Mouse (Mus musculus): ENCODE measurements around the gene Ppm1k. TPM values are rescaled to one million over a fixed set of nuclear protein-coding genes. Genes with fewer than 3 reads are reported as not detected.

Gene Ppm1k
- total and polyA plus RNA-seq, 3 experiments: 1.3 to 1.5 TPM; not detected in 1

DNA sequence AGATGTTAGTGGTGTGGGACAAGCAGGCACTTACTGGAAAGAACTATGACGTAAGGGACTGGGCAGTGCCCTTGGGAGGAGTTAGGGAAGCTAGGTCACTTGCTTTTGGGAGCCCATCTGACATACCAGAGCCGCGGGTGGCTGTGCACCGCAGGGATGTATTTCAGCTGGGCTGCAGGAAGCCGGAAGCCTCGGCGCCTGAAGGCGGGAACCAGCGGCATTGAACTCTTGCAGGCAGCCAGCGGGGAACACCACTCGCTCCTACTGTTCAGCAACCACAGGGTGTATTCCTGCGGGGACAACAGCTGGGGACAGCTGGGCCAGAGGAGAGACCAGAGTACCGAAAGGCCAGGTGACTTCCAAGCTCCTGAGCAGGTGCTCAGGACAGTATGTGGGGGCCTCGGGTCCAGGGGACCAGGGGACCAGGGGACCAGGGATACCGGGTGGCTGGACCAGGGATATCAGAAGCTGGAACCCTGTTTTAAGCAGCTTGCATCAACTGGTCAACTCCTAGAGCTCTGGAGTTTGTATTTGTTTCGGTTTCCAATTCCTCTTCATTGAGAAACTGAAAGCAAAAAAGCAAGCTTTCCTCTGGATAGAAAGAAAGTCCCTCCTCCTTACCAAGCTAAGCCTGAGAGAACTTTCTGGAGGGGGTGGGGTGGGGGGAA is 45.7 kb upstream of the Ppm1k start, which contains the start of gene Herc6:
Herc6 (plus strand) TSS at position 120 of the 668 bp plus-strand sequence.
- H3K27ac ChIP-seq (ENCODE audit: control insufficient read depth, low read depth, low read length): peak within 1 kb of the TSS; percentile 43
- no peaks in the 10 kb centered on the region for H3K36me3 ChIP-seq (ENCODE audit: control insufficient read depth in 1 of 2, insufficient read depth in 2 of 2, low read length in 2 of 2)
- peak within 1 kb of the TSS; percentile 73 for H3K9ac ChIP-seq (ENCODE audit: control insufficient read depth, low read depth, low read length, poor library complexity, severe bottlenecking)
- H3K4me3 ChIP-seq (ENCODE audit: control insufficient read depth in 1 of 2, insufficient read depth in 1 of 2, low read depth in 2 of 2, low read length in 2 of 2): peak within 1 kb of the TSS; percentile 72 to 96
- H3K79me2 ChIP-seq (ENCODE audit: control insufficient read depth, insufficient read depth, low read length, poor library complexity): no peaks in the 10 kb centered on the region; the same call in 1 of the 2 replicates
- no peaks in the 10 kb centered on the region for H3K9me3 ChIP-seq (replicated peaks; ENCODE audit: insufficient read depth, low read length)
- no peaks in the 10 kb centered on the region for H3K4me1 ChIP-seq (ENCODE audit: control insufficient read depth in 1 of 2, insufficient read depth in 2 of 2, low read length in 2 of 2)
- DNase-seq (ENCODE audit: low read depth, low spot score): peak; percentile 82
- no peaks in the 10 kb centered on the region for H3K27me3 ChIP-seq (ENCODE audit: control insufficient read depth in 1 of 2, insufficient read depth in 2 of 2, low read length in 2 of 2)
- TF ChIP-seq RCOR1 (IDR thresholded peaks at IDR 0.05; ENCODE audit: low read depth, low read length) (no peak), POLR2AphosphoS5 (IDR thresholded peaks at IDR 0.05; ENCODE audit: borderline replicate concordance, low read depth, low read length) (no peak), CHD1 (IDR thresholded peaks at IDR 0.05; ENCODE audit: low read depth, low read length) (no peak), NRF1 (IDR thresholded peaks at IDR 0.05; ENCODE audit: insufficient read depth, low read depth, low read length, poor library complexity, severe bottlenecking) (no peak), ZC3H11A (IDR thresholded peaks at IDR 0.05; ENCODE audit: low read depth, low read length) (no peak), SIN3A (IDR thresholded peaks at IDR 0.05; ENCODE audit: low read length) (peak; percentile 36), TCF12 (IDR thresholded peaks at IDR 0.05; ENCODE audit: low read depth, low read length) (no peak), ETS1 (IDR thresholded peaks at IDR 0.05; ENCODE audit: low read depth, low read length) (peak; percentile 33), MXI1 (IDR thresholded peaks at IDR 0.05; ENCODE audit: low read depth, low read length) (peak; percentile 17), CTCF (IDR thresholded peaks at IDR 0.05 in 2 of 3, conservative IDR thresholded peaks at IDR 0.05 in 1 of 3; ENCODE audit: control insufficient read depth in 1 of 3, insufficient read depth in 1 of 3, low read depth in 2 of 3, low read length in 3 of 3, poor library complexity in 1 of 3, severe bottlenecking in 1 of 3) (no peak), MAZ (IDR thresholded peaks at IDR 0.05; ENCODE audit: low read depth, low read length) (no peak), TBP (IDR thresholded peaks at IDR 0.05; ENCODE audit: low read depth, low read length) (peak; percentile 35; the same call in 1 of the 2 replicates), MAFK (IDR thresholded peaks at IDR 0.05; ENCODE audit: borderline replicate concordance, low read depth, low read length) (no peak), MEF2A (IDR thresholded peaks at IDR 0.05; ENCODE audit: extremely low read depth, insufficient replicate concordance, low read depth, low read length, poor library complexity, severe bottlenecking) (no peak), RAD21 (IDR thresholded peaks at IDR 0.05; ENCODE audit: low read depth, low read length) (no peak), POLR2A (IDR thresholded peaks at IDR 0.05; ENCODE audit: control insufficient read depth in 1 of 2, insufficient read depth in 1 of 2, low read depth in 1 of 2, low read length in 2 of 2, poor library complexity in 1 of 2) (peak; percentile 45 to 46; a peak in 1 of 4 replicates), JUND (IDR thresholded peaks at IDR 0.05; ENCODE audit: low read depth, low read length) (no peak), ZMIZ1 (IDR thresholded peaks at IDR 0.05; ENCODE audit: low read depth, low read length) (no peak), MYC (IDR thresholded peaks at IDR 0.05; ENCODE audit: low read depth, low read length) (no peak), E2F4 (IDR thresholded peaks at IDR 0.05; ENCODE audit: borderline replicate concordance, low read depth, low read length) (0 out of 2 replicates have a peak, but pooled peaks have one; percentile 79), GABPA (IDR thresholded peaks at IDR 0.05; ENCODE audit: low read depth, low read length) (no peak), MYB (IDR thresholded peaks at IDR 0.05; ENCODE audit: low read depth, low read length) (no peak), NELFE (IDR thresholded peaks at IDR 0.05; ENCODE audit: low read depth, low read length) (peak; percentile 36), ZNF384 (IDR thresholded peaks at IDR 0.05; ENCODE audit: low read depth, low read length) (no peak), EP300 (IDR thresholded peaks at IDR 0.05; ENCODE audit: low read depth in 1 of 2, low read length in 2 of 2) (no peak), CHD2 (IDR thresholded peaks at IDR 0.05; ENCODE audit: low read length) (no peak), HCFC1 (IDR thresholded peaks at IDR 0.05; ENCODE audit: low read depth, low read length) (0 out of 2 replicates have a peak, but pooled peaks have one; percentile 20), SMC3 (IDR thresholded peaks at IDR 0.05; ENCODE audit: low read depth, low read length) (0 out of 2 replicates have a peak, but pooled peaks have one; percentile 7), BHLHE40 (IDR thresholded peaks at IDR 0.05; ENCODE audit: borderline replicate concordance, low read depth, low read length) (no peak), ZKSCAN1 (IDR thresholded peaks at IDR 0.05; ENCODE audit: low read depth, low read length) (no peak), UBTF (IDR thresholded peaks at IDR 0.05; ENCODE audit: borderline replicate concordance, insufficient read depth, low read depth, low read length) (no peak), USF2 (IDR thresholded peaks at IDR 0.05; ENCODE audit: borderline replicate concordance in 1 of 2, insufficient read depth in 1 of 2, low read depth in 1 of 2, low read length in 2 of 2) (no peak), TAL1 (IDR thresholded peaks at IDR 0.05; ENCODE audit: low read length) (no peak), POLR2AphosphoS2 (IDR thresholded peaks at IDR 0.05; ENCODE audit: low read length) (no peak), GATA1 (IDR thresholded peaks at IDR 0.05; ENCODE audit: low read depth, low read length) (no peak), KAT2A (conservative IDR thresholded peaks at IDR 0.05; ENCODE audit: low read depth, low read length) (no peak), MAX (IDR thresholded peaks at IDR 0.05; ENCODE audit: low read length) (0 out of 2 replicates have a peak, but pooled peaks have one; percentile 14)
